Mouse (Mus musculus) brain, adult 2 months (tissue): ENCODE results near the gene Scube1.

Experiments
- DNase-seq: peaks from one replicate; pipeline ENCODE4 v3.0.0; 2011; ENCODE audit warnings: low read depth, low spot score

Scube1 gene

DNA sequence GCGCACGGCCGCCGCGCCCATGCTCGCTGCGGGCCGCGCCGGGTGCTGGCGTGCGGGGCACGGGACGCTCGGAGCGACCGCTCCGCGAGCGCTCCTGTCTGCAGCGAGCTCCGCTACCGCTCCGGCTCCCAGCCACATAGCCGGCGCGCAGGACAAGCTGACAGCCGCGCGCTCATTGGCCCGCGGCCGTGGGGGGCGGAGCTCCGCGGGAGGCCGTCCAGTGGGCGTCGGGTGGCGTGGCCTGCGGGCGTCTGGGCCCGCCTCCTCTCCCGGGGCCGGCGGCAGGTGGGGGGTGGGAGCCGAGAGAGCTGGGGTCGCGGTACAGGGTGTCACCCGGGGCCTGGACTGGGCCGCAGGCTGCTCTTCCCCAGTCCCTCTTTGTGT is at the start of gene Scube1:
Scube1 (minus strand) TSS at position 136 of the 384 bp plus-strand sequence.
- peak; percentile 86 for DNase-seq

DNA sequence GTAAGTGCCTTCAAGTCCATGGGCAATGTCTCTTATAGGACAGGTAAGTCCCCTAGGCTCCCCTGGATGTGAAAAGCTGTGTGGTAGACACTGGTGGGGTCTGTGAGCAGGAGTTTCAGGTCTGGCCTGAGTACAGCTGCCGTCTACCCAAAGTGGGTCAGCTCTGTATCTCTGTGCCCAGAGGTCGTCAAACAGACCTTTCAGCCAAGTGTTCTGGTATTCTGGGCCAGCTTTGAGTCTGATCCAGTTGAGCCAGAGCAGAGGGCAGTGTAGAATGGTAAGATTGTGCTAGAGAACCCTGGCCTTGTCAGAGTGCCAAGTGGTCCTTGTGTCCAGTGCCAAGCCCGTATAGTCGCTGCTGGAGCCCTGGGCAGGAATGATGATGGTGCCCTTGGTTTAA is 48.1 kb upstream of the Scube1 start:
- DNase-seq = no peak

DNA sequence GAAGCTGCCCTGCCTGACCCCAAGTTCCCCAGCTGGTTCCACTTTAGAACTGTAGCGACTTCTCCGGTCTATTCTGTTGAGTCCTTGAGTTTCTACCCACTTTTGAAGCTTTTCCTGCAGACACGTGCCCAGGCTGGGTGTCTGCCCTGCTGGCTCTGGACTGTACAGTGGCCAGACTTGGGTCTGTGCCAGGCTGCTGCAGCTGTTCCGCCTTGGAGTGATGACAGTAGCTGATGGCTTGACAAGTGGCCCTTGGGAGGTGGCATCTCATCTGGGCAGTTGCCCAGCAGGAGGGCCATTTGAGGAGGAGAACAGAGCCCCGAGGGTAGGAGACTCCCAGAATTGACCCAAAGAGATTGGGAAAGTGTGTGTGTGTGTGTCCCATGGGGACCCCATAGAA is 47.6 kb upstream of the Scube1 start:
- peak; percentile 45 for DNase-seq

DNA sequence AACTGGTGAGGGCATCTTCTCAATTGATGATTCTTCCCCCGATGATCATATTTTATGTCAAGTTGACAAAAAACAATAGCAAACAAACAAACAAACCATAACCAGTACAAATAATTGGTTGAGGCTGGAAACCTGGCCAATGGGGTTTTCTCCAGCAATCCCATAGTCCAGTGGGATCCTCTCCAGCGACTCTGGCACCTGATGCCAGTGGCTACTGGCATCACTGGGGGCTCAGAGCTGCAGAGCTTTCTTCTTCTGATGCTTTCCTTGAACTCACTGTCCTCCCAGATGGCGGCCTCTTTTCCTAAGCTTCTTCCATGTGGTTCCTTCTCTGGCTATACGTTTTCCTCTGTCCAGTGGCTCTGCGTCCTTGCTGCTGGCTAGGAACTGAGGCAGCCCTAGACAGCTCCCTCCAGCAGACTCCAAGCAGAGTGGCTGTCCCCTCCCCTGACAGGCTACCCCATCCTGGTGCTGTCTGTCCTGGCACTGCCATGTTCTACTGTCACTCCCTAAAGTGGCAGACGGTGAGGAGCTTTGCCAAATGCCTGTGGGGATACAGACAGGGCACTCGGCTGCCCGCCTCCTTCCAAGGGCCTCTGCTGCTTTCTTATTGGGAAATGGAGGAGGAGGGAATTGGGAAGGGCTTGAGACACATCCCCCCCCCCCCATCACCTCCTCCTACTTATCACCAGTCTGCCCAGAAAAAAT is 46.7 kb upstream of the Scube1 start:
- peak; percentile 80 for DNase-seq

DNA sequence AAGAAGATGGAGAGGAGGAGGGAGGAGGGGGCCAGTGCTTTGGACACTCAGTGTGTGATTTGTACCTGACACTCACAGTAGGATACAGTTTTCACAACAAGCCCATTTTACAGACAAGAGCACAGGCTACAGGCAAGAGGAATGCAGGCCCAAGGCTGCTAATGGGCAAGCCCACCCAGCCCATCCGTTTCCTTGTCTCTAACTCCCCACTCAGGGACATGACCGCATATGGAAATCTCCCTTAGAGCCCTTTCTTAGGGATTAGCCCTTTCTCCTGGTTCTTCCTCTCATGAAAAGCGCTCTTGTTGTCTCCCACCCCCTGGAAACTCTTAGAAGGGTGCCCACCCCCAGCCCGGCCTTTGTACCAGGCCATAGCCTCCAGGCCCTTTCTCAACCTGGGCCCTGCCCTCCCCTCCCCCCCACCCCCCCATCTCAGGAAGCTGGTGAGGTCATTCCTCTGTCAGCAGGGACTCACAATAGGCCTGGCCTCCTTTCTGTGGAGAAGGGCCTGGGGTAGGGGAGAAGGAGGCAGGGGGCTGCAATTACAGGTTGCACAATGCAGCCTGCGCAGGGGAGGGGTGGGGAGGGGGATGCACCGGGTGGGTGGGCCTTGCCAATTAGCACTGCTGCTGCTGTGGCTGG is 40.7 kb upstream of the Scube1 start:
- no peak for DNase-seq

DNA sequence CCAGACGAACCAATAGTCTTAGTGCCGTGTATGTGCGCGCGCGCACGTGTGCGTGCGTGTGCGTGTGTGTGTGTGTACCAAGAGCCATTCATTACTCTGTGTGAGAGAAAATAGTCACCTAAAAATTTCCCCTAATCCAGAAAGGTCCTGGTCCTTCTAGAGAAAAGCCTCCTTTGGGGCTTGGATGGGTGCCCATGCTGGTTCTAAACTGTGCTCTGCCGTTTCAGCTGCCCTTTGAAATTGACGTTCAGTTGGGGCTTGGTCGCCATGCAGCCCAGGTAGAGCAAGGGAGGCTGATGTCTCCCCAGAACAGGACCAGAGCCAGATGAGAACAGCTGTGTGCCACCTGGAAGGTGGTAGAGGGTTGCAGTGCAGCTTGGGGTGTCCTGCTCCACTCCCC is 36.7 kb upstream of the Scube1 start:
- DNase-seq = no peak

DNA sequence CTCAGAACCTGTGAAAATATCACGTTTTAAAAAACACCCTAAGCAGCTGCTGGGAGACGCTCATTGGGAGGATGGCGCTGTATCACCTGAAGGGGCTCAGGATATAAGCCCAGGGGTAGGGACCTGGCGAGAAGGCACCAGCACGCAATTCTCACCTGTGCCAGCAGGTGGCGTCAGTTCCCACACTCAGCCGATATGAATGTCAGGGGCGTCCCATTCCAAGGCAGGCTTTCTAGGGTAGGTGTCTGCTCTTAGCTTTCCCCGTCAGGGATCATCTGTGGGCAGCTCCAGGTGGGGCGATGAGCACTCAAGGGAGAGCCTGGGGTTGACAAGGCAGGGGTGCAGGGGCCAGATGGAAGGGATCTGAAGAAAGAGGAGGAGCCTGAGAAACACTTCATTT is 35.9 kb upstream of the Scube1 start:
- peak; percentile 55 for DNase-seq

DNA sequence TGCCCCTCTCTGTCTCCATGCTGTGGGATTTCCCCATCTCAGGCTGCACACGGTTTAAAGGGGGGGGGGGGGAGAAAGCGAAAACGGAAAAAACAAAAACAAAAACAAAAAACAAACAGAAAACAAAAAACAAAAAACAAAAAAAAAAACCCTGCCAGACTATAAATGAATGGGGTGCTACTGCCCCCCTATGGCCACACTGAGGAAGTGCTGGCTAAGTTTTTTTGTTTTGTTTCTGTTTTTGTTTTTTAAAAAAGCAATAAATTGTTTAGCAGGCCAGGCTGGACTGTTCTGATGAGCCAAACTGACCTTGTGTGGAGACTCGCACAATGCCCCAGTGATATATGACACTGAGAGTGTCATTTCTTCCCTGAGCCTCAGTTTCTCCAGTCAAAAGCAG is 34.1 kb upstream of the Scube1 start:
- no peak for DNase-seq

DNA sequence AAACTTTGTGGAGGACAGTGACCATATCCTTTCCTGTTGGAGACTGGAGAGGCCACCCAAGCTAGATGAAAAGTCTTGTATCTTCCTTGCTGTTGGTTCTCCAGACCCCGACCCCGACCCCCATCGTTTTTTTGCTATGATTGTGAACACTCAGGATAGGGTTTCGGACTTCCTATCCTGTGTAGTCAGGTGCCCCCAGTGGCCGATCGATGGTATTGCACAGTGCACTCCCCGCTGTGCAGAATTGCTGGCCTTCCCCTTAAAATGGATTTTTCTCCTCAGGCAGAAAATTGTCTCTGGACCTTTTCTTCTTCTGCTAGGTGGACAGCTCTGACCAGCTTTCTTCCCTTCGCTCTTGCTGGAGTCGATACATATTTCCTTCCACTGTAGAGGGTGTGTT is 31.9 kb upstream of the Scube1 start:
- peak; percentile 61 for DNase-seq

DNA sequence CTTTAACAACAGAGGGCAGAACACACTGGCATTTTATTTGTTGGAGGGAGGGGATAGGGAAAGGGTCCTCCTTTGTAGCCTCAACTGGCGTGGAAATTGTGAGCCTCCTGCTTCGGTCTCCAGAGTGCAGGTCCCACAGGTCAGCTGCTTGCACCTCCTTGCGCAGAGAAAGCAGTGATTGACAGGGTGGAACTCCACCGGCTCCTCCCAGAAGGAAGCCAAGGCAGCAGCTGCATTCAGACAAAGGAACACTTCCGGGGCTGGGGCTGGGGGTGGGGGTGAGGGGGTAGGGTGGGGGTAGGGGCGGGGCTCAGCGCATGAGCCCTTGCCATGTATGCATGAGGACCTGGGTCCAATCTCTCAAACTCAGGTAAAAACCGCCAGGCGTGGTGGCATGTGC is 24.6 kb upstream of the Scube1 start:
- no peak for DNase-seq

DNA sequence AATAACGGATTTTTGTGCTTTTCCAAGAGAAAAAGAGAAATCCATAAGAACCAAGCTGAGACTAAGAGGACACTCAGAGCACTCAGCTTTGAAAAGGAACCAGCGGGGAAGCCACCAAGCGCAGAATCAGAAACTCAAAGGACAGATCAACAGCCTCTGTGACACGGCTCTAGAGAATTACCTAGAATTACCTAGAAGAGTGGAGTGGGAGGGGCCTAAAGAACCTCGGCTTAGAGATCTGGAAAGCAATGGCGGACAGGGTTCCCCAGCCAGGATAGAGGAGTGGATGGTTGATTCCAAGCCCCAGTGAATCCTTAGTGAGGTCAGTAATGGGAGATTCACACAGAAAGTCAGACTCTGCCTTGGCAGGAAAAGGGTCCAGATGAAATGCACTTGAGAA is 24.2 kb upstream of the Scube1 start:
- no peak for DNase-seq

DNA sequence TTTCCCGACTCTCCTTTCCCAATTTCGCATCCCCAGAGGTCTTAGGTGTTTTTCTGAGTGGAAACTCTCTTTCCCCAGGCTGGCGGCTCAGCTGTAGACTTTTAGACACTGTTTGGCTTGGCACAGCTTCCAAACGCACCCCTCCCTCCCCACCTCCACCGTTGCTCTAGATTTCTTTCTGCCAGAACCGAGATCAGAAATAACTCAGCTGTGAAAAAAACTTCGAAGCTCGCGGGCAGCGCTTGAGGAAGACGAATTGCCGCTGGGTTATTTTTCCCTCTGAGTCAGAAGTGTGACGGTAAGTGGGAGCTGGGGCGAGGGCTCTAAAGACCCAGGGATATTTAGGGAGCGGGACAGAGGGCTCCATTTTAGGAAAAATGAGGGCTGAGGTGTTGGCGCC is 21.5 kb upstream of the Scube1 start:
- peak; percentile 93 for DNase-seq

DNA sequence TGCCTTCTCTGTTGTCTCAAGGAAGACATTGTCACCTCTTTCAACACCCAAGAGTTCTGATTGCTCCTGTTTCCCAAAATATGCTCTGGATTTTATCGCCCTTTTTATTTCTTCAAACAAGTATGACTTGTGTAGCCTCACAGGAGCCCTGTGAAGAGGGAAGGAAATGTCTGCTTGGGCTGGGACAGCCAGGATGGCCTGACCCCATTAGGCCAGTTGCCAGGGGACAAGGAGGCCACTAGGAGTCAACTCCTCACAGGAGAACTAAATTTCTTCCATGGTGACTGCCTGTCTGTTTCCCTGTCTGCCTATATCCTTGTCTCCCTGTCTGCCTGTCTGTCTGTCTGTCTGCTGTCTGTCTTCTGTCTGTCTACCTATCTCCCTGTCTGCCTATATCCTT is 17.2 kb upstream of the Scube1 start:
- DNase-seq = no peak

DNA sequence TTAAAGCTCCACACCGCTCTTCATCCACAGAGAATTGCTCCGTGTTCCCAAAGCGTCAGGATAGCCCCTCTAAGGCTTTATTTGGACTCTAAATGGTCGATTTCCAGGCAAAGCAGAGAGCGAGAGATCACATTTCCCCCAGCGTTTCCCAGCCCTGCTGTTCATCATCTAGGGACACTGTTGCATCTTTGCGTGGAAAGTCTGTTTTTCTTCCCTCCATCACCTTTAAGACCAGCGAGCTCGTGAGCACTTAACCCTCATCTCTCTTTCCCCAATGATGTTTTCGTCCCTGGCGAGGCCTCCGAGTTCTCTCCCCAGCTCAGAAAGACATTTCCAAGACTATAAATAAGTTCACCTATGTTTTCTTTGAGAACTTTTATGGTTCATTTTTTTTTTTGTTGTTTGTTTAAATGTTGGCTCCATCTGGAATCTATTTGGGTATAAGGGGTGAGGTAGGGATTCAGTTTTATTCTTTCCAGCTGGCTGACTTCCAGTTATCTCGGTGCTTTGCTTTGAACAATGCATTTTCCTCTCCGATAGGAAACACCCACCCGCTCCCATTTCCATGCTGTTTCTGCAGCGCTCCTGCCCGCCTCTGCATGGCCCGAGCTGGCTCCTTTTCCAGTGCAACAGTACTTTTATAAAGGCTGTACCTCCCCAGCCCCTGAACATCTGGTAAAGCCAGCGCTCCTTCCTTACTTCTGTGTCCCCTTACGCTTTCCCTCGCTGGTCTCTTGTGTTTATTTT is 16.0 kb upstream of the Scube1 start:
- DNase-seq = peak; percentile 73

DNA sequence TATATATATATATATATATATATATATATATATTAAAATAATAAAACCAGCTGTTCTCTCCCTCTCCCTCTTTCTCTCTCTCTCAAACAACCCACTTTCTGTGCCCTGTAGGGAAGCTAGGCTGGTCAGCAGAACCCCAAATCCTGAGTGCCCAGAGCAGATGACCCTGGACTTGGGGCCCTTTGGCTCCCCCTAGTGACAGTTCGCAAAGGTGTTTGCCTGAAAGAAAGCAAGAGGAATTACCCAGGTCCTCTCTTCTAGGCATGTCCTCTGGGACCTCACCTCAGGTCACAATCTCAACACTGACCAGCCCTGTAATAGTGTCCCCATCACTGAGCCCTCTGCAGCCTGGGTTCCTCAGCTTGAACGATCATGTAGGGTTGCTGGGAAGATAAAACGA is 2.8 kb upstream of the Scube1 start:
- peak; percentile 50 for DNase-seq

DNA sequence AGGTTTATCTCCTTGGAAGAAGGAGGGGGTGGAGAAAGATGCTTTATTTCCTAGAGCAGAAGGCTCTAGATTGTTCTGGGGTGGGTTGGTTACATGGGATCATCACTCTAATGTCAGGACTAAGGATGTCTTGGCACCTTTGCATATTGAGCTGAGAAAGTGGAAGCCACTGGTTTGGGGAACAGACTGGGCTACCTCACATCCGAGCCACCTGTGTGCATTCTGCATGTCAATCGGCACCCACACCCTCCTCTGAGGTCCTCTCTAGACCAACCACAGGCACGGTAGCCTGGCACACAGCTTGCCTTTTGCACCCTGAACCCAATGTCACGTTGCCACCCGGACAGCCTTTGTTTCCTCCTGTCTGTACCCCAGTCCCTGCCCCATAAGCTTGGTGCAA is 1.9 kb upstream of the Scube1 start:
- DNase-seq = no peak

DNA sequence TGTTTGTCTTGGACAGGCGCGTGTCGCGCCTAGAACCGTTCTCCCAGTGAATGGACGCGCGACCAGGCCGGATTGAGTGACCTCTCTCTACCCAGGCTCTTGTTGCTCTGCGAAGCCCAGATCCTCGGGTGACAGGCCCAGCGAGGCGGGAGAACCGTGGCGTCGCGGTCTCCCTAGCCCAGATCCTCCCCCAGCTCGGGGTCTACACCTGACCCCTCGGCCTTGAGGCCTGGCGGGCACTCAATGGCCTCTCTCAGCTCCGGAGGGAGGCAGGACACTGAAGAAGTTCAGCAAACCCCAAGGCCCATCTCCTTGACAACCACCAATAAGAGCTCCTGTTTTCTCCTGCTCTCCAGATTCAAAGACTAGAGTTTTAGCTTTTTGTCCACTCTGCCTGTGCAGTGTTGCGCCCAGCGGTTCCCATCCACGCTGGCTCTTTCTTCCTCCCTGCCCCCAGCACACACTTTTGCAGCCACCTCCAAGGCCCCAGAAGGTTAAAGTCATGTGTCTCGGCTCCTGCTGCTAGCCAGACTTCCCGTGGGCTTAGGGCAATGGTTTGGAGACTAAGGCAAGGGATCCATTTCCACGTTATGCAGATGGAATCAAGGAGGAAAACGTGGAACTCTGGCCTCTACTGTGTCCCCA is 857 bp upstream of the Scube1 start:
- DNase-seq = peak; percentile 11

DNA sequence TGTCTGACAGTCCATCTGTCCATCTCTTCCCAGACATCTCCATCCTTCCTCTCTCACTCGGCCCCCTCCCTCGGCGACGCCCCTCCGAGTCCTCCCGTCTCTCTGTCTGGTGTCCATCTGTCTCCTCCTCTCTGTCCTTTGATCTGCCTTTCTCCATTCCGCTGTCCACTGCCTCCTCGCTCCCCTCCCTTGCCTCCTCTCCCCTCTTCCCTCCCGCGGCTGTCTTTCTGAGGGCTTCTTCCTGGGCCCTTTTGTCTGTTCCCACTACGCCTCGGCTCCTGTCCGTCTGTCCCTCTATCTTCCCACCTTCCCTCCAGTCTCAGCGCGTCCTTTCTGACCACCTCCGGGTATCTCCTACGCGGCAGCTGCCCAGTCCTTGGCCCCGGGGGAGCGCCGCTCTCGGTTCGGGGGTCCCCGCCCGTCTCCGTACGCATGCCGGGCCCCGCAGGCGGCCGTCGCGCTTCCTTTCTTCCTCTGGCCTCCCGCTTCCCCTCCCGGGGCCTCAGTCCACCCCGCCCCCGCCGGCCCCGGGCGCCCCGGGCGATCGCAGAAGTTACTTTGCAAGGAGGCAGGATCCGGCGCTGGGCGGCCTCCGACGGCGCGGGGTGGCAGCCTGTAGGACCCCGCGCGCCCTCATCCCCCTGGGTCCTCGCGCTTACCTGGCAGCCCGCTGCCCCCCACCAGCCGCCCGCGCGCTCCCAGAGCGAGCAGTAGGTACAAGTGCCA is 498 bp downstream of the Scube1 start:
- DNase-seq = peak; percentile 14

DNA sequence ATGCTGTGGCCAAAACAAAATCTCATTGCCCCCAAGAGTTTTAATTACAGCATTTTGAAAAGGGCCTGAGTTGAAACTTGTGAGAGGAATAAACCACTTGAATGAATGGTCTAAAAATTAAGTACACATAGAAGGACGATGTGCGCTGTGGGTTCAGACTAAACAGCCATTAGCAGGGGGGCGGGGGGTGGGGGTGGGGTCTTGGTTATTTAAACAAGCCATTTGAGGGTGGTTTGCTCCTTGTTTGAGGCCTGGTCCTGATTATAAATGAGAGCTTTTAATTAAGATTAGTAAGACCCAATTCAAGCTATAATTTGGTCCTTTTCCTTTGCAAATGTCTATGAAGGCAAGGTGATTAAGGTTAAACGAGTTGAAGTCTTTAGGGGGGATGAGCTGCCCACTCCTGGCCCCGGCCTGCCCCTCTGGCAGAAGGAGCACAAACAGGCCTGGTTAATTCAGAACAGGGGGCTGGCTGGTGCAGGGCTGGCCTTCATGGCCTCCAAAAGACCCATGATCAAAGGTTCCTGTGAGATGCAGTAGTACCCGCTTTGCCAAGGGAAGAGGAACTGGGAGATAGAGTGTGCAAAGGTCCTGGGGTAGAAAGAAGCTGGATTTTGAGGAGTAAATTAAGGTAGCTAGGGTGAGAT is 9.1 kb downstream of the Scube1 start:
- no peak for DNase-seq

DNA sequence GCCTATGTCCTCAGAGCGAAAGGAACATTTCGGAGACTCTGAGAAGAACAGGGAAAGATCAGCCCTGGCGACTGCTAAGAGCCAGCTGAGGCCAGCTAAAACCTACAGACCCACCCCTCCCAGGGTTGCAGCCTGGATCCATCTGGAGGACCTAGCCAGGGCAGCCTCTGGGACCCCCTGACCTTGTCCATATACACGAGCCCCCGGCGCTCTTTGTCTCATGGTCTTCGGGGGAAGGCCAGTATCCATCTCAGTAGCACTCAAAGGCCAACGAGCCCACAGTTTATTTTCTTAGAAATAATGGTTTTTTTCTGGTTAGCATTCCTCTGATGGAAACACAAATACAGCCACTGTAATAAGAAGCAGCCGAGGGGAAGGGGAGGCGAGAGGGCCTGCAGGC is 12.0 kb downstream of the Scube1 start:
- no peak for DNase-seq

DNA sequence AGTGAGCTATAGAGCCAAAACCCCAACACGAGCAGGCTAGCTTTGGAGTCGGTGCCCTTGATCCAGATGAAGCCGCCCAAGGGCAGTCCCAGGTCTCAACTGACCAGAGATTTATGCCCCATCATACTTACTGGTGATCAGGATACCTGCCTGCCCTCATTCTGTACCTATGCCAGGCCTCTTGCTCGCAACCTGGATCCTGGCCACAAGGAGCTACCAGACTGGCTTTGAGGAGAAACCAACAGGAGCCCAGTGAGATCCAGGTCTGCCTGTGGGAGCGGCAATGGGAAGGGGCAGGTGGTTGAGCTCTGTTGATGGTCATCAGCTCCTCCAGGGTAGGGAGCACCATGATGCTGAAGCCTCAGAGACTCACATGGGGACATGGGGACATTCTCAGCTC is 12.5 kb downstream of the Scube1 start:
- DNase-seq = no peak
